Mouse (Mus musculus) midbrain, embryonic 13.5 days (tissue): ENCODE measurements around the gene Sv2c. TPM values are rescaled to one million over a fixed set of nuclear protein-coding genes. Genes with fewer than 3 reads are reported as not detected.
"Not testable (repeated sequence)": the region's sequence is repeated elsewhere in the genome, so short reads cannot be mapped to it uniquely, and the experiment has no call there.

Experiments used
- ATAC-seq: fragments of 200-750 bp; cut with Nextera tagmentation; 2 replicates; pipeline ENCODE4 v1.8.0; 2017; ENCODE audit warnings: mild to moderate bottlenecking, moderate TSS enrichment, moderate library complexity
- H3K27ac ChIP-seq: fragments of 300-500 bp; sonication (generic); 2 replicates; pipeline ENCODE4 v1.5.1; 2015; ENCODE audit warnings: inconsistent platforms, mild to moderate bottlenecking, moderate library complexity
- H3K27me3 ChIP-seq: fragments of 300-500 bp; sonication (generic); 2 replicates; pipeline ENCODE4 v1.6.1; 2015; ENCODE audit warnings: mild to moderate bottlenecking, inconsistent platforms
- H3K36me3 ChIP-seq: fragments of 300-500 bp; sonication (generic); 2 replicates; pipeline ENCODE4 v1.6.1; 2015; ENCODE audit warnings: mild to moderate bottlenecking, inconsistent platforms
- H3K4me1 ChIP-seq: fragments of 300-500 bp; sonication (generic); replicated peaks from 2 replicates; pipeline ENCODE4 v1.6.1; 2015; ENCODE audit warnings: inconsistent platforms
- H3K4me2 ChIP-seq: fragments of 300-500 bp; sonication (generic); replicated peaks from 2 replicates; pipeline ENCODE4 v1.6.1; 2015; ENCODE audit warnings: moderate library complexity, mild to moderate bottlenecking, inconsistent platforms
- H3K4me3 ChIP-seq: fragments of 300-500 bp; sonication (generic); replicated peaks from 2 replicates; pipeline ENCODE4 v1.5.1; 2015; ENCODE audit warnings: mild to moderate bottlenecking, inconsistent platforms
- H3K9ac ChIP-seq: fragments of 300-500 bp; sonication (generic); replicated peaks from 2 replicates; pipeline ENCODE4 v1.6.1; 2015; ENCODE audit warnings: mild to moderate bottlenecking, inconsistent platforms
- H3K9me3 ChIP-seq: fragments of 300-500 bp; sonication (generic); 2 replicates; pipeline ENCODE4 v1.6.1; 2016; ENCODE audit warnings: mild to moderate bottlenecking, inconsistent platforms
- WGBS: fragments of 180-500 bp; shearing (Covaris S2); methylation state at CpG from one replicate; pipeline ENCODE4 v1.1.7; 2015; 5-methylcytosine and 5-hydroxymethylcytosine counted together
- polyA plus RNA-seq: library from polyadenylated mRNA; unstranded; fragments of >200 nt; fragmentation: Nextera tagmentation; extraction: Ambion mirVana; gene quantifications from 2 replicates; pipeline ENCODE4 v1.2.1, GENCODE M21; 2015

The Sv2c gene
- polyA plus RNA-seq, 1 experiment from 2014 or later, result 3.4 TPM

- Histone ChIP-seq H3K4me3 (no peak overlapping the region), H3K4me2 (no peak overlapping the region), H3K27ac (peak overlapping the region; percentile 26), H3K9ac (no peak overlapping the region), H3K27me3 (no peaks in the 10 kb centered on the region), H3K36me3 (no peaks in the 10 kb centered on the region), H3K4me1 (peaks cover 8% of the 10 kb centered on the region), H3K9me3 (no peaks in the 10 kb centered on the region)
- peak; percentile 91 for ATAC-seq
- WGBS, result 56% methylated on average over 27 of the region's 27 CpGs
Measured at GRCm38 (mm10) chr13:95994705-95995703, 137.4 kb downstream of the Sv2c start.

DNA sequence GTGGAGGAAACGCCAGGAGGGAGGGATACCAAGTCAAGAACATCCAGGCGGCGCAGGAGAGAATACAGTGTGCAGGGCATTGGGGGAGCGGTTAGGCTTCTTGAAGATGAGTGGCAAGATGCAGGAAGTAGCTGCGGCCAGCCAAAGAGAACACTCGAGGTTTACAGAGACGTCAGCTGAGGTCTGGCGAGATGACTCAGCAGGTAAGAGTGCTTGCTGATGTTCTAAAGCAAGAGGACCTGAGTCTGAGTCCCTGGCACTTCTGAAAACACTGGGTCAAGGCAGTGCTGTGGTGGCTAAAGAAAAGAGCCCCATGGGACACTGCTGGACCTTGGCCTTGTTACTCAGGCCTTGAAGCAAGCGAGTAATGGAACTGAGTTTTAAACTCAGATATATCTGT is 144.2 kb downstream of the Sv2c start:
- WGBS, result 90% methylated on average over 9 of the region's 9 CpGs
- no peak overlapping the region for H3K9ac ChIP-seq
- ATAC-seq, result no peak

GRCm38 (mm10) chr13:95987147-95987546 is 145.2 kb downstream of the Sv2c start:
- WGBS, result 86% methylated on average over 5 of the region's 5 CpGs
- Histone ChIP-seq H3K27ac (no peak overlapping the region), H3K9ac (no peak overlapping the region), H3K27me3 (no peaks in the 10 kb centered on the region; the same call in 1 of the 2 replicates), H3K36me3 (no peaks in the 10 kb centered on the region), H3K4me3 (no peak overlapping the region), H3K4me2 (no peak overlapping the region), H3K4me1 (no peaks in the 10 kb centered on the region; the same call in 1 of the 2 replicates), H3K9me3 (no peaks in the 10 kb centered on the region)
- ATAC-seq, result no peak

More for the DNA sequence above, 144.2 kb downstream of the Sv2c start:
- Histone ChIP-seq H3K27ac (no peak overlapping the region), H3K4me2 (no peak overlapping the region), H3K4me1 (no peaks in the 10 kb centered on the region; the same call in 1 of the 2 replicates), H3K4me3 (no peak overlapping the region), H3K36me3 (no peaks in the 10 kb centered on the region), H3K9me3 (no peaks in the 10 kb centered on the region), H3K27me3 (no peaks in the 10 kb centered on the region; the same call in 1 of the 2 replicates)

- H3K4me2 ChIP-seq, result no peak overlapping the region
- H3K27me3 ChIP-seq, result no peaks in the 10 kb centered on the region; the same call in 1 of the 2 replicates
- no peaks in the 10 kb centered on the region for H3K36me3 ChIP-seq
- no peaks in the 10 kb centered on the region for H3K9me3 ChIP-seq
- no peak overlapping the region for H3K27ac ChIP-seq
- no peak overlapping the region for H3K9ac ChIP-seq
- ATAC-seq, result no peak
- H3K4me3 ChIP-seq, result no peak overlapping the region
- H3K4me1 ChIP-seq, result no peaks in the 10 kb centered on the region; the same call in 1 of the 2 replicates
- WGBS, result 74% methylated on average over 13 of the region's 13 CpGs
Measured at GRCm38 (mm10) chr13:95986375-95986774, 146.0 kb downstream of the Sv2c start.

GRCm38 (mm10) chr13:95975225-95975624 is 157.2 kb downstream of the Sv2c start:
- whole genome bisulfite sequencing, result 86% methylated on average over 10 of the region's 10 CpGs

GRCm38 (mm10) chr13:95974106-95974505 is 158.3 kb downstream of the Sv2c start:
- H3K27me3 ChIP-seq, result 0 out of 2 replicates have a peak, but pooled peaks cover 4% of the 10 kb centered on the region
- H3K36me3 ChIP-seq, result no peaks in the 10 kb centered on the region
- no peaks in the 10 kb centered on the region for H3K9me3 ChIP-seq
- H3K4me3 ChIP-seq, result no peak overlapping the region
- no peak overlapping the region for H3K4me2 ChIP-seq
- WGBS, result 90% methylated on average over 11 of the region's 11 CpGs
- no peak overlapping the region for H3K27ac ChIP-seq
- ATAC-seq, result no peak
- H3K9ac ChIP-seq, result no peak overlapping the region
- no peaks in the 10 kb centered on the region for H3K4me1 ChIP-seq

More at GRCm38 (mm10) chr13:95975225-95975624, 157.2 kb downstream of the Sv2c start:
- H3K4me3 ChIP-seq, result no peak overlapping the region
- H3K27ac ChIP-seq, result no peak overlapping the region
- no peak for ATAC-seq
- no peaks in the 10 kb centered on the region for H3K9me3 ChIP-seq
- no peak overlapping the region for H3K4me2 ChIP-seq
- no peak overlapping the region for H3K9ac ChIP-seq
- 0 out of 2 replicates have a peak, but pooled peaks cover 4% of the 10 kb centered on the region for H3K27me3 ChIP-seq
- H3K36me3 ChIP-seq, result no peaks in the 10 kb centered on the region
- H3K4me1 ChIP-seq, result no peaks in the 10 kb centered on the region

DNA sequence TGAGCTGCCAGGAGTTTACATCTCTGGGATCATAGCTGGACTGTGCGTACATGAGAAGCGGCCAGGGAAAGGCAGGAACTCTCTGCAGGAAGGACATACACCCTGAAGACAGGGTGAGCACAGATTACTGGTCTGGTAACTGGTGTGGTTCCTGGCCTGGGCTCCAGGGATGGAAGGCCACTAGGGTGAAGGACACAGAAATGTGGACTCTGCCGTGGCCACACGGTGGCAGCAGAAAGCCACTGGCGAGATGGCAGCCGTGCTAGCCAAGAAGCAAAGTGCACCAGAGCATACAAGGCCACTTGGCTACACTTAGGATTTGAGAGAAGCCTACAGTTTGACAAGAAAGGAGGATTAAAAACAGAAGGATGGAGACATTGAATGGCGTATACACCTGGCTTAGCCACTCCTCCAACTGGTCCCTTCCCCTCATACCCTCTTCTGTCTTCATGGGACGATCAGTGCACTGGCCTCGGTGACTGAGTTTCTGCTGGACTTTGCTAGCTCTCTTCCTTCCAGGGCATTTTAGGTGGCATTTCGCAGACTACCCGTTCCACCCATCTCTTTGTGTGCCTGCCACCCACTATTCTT is 158.9 kb downstream of the Sv2c start:
- no peaks in the 10 kb centered on the region for H3K36me3 ChIP-seq
- no peaks in the 10 kb centered on the region for H3K4me1 ChIP-seq
- H3K27me3 ChIP-seq, result 0 out of 2 replicates have a peak, but pooled peaks cover 4% of the 10 kb centered on the region
- H3K4me2 ChIP-seq, result no peak overlapping the region
- ATAC-seq, result peak; percentile 85
- H3K9ac ChIP-seq, result no peak overlapping the region
- no peak overlapping the region for H3K27ac ChIP-seq
- no peaks in the 10 kb centered on the region for H3K9me3 ChIP-seq
- H3K4me3 ChIP-seq, result no peak overlapping the region
- 51% methylated on average over 11 of the region's 11 CpGs for WGBS

- not testable (repeated sequence) for H3K27me3 ChIP-seq, ATAC-seq, H3K4me3 ChIP-seq, H3K9ac ChIP-seq, H3K27ac ChIP-seq, H3K9me3 ChIP-seq, H3K36me3 ChIP-seq, H3K4me2 ChIP-seq
- WGBS, result 67% methylated on average over 2 of the region's 2 CpGs
- H3K4me1 ChIP-seq, result peaks cover 26% of the 10 kb centered on the region
Measured at GRCm38 (mm10) chr13:95968031-95968430, 164.3 kb downstream of the Sv2c start.

GRCm38 (mm10) chr13:95966791-95967190 is 165.6 kb downstream of the Sv2c start:
- Histone ChIP-seq H3K4me2 (no peak overlapping the region), H3K27me3 (0 out of 2 replicates have a peak, but pooled peaks cover 2% of the 10 kb centered on the region), H3K9me3 (no peaks in the 10 kb centered on the region), H3K4me1 (peaks cover 31% of the 10 kb centered on the region), H3K27ac (no peak overlapping the region), H3K9ac (no peak overlapping the region), H3K36me3 (no peaks in the 10 kb centered on the region), H3K4me3 (no peak overlapping the region)
- 76% methylated on average over 6 of the region's 6 CpGs for WGBS
- no peak for ATAC-seq

DNA sequence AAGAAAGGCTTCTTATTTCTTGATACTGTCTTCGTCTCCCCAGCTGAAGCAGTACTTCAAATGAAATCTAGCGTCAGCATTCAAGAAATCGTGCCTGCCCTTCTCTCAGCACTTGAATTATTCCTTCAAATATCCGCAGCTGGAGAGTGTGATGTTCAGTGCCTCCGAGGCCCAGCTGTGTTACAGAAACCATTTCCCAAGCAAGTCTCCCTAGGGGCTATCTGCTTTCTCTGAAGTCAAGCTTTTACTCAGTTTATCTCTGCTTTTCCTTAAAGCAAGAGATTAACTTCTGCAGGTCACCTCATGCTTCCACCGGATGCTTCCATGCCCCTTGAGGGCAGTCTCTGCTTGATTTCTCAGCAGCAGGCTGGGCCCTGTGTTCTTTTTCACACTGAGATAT is 166.8 kb downstream of the Sv2c start:
- H3K36me3 ChIP-seq, result no peaks in the 10 kb centered on the region
- no peak for ATAC-seq
- no peak overlapping the region for H3K27ac ChIP-seq
- no peak overlapping the region for H3K9ac ChIP-seq
- peaks cover 42% of the 10 kb centered on the region for H3K4me1 ChIP-seq
- H3K9me3 ChIP-seq, result no peaks in the 10 kb centered on the region
- H3K4me2 ChIP-seq, result no peak overlapping the region
- H3K27me3 ChIP-seq, result 0 out of 2 replicates have a peak, but pooled peaks cover 2% of the 10 kb centered on the region
- 67% methylated on average over 6 of the region's 6 CpGs for WGBS
- H3K4me3 ChIP-seq, result no peak overlapping the region

DNA sequence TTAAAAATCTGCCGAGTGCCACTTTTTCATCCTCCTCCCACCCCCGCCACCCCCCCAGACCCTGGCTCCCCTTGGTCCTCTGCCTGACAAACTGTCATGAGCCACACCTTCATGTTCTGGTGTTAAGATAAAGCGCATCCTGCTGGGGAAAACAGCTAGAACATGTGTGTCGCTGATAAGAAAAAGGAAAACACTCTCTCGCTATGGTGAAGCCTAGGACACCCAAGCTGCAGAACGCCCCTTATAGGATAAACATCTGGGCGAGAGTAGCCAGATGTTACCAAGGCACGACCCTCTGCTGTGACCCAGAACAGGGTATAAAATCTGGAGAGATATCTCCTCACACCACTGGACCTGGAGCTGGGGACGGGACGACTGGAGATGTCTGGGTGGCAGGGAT is 167.2 kb downstream of the Sv2c start:
- peaks cover 45% of the 10 kb centered on the region for H3K4me1 ChIP-seq
- H3K4me2 ChIP-seq, result no peak overlapping the region
- 86% methylated on average over 10 of the region's 10 CpGs for WGBS
- 0 out of 2 replicates have a peak, but pooled peaks cover 2% of the 10 kb centered on the region for H3K27me3 ChIP-seq
- no peak overlapping the region for H3K27ac ChIP-seq
- no peak overlapping the region for H3K4me3 ChIP-seq
- no peak overlapping the region for H3K9ac ChIP-seq
- H3K9me3 ChIP-seq, result no peaks in the 10 kb centered on the region
- no peak for ATAC-seq
- H3K36me3 ChIP-seq, result no peaks in the 10 kb centered on the region

- H3K4me3 ChIP-seq, result no peak overlapping the region
- H3K4me2 ChIP-seq, result no peak overlapping the region
- H3K36me3 ChIP-seq, result no peaks in the 10 kb centered on the region
- H3K9ac ChIP-seq, result no peak overlapping the region
- ATAC-seq, result no peak
- H3K27me3 ChIP-seq, result 0 out of 2 replicates have a peak, but pooled peaks cover 2% of the 10 kb centered on the region
- no peaks in the 10 kb centered on the region for H3K9me3 ChIP-seq
- peaks cover 54% of the 10 kb centered on the region for H3K4me1 ChIP-seq
- WGBS, result 50% methylated on average over 8 of the region's 8 CpGs
- H3K27ac ChIP-seq, result peak overlapping the region; percentile 10; the same call in 1 of the 2 replicates
Measured at GRCm38 (mm10) chr13:95964226-95964625, 168.2 kb downstream of the Sv2c start.
